Mouse (Mus musculus) adrenal gland, adult (tissue): ENCODE results near the gene Prkrip1.
"Not testable (repeated sequence)": the region's sequence is repeated elsewhere in the genome, so short reads cannot be mapped to it uniquely, and the experiment has no call there.

Source experiments
- DNase-seq, 2 experiments: peaks; one replicate each; pipeline ENCODE4 v3.0.0; 2022 to 2023; ENCODE audit warnings: low spot score in 1 of 2; ENCODE audit not compliant: inconsistent age in 2 of 2

Prkrip1 gene

GRCm38 (mm10) chr5:136212716-136213115 lies 14.0 kb upstream of the Prkrip1 start:
- DNase-seq, result peak in 1 of 2 experiments; percentile 77

GRCm38 (mm10) chr5:136211341-136212102 lies 12.8 kb upstream of the Prkrip1 start:
- DNase-seq, result not testable (repeated sequence)

GRCm38 (mm10) chr5:136210549-136210948 lies 11.8 kb upstream of the Prkrip1 start:
- no peak for DNase-seq

GRCm38 (mm10) chr5:136201832-136202231 lies 3.1 kb upstream of the Prkrip1 start:
- DNase-seq, result peak; percentile 60 to 92

- DNase-seq, result peak; percentile 20 to 67
Measured at GRCm38 (mm10) chr5:136199526-136199925, 763 bp upstream of the Prkrip1 start.

- no peak for DNase-seq
Measured at GRCm38 (mm10) chr5:136191870-136192269, 6.9 kb downstream of the Prkrip1 start.

- peak; percentile 41 to 70 for DNase-seq
Measured at GRCm38 (mm10) chr5:136186723-136187122, 12.0 kb downstream of the Prkrip1 start.

GRCm38 (mm10) chr5:136183766-136184165 lies 15.0 kb downstream of the Prkrip1 start:
- no peak for DNase-seq

GRCm38 (mm10) chr5:136182830-136183229 lies 15.9 kb downstream of the Prkrip1 start:
- no peak for DNase-seq

GRCm38 (mm10) chr5:136182049-136182448 lies 16.7 kb downstream of the Prkrip1 start:
- no peak for DNase-seq

- no peak for DNase-seq
Measured at GRCm38 (mm10) chr5:136181197-136181596, 17.6 kb downstream of the Prkrip1 start.

- no peak for DNase-seq
Measured at GRCm38 (mm10) chr5:136179594-136179993, 19.2 kb downstream of the Prkrip1 start.

GRCm38 (mm10) chr5:136173606-136174463 lies 24.9 kb downstream of the Prkrip1 start:
- DNase-seq, result no peak

GRCm38 (mm10) chr5:136172939-136173338 lies 25.8 kb downstream of the Prkrip1 start:
- DNase-seq, result no peak

- DNase-seq, result peak in 1 of 2 experiments; percentile 38
Measured at GRCm38 (mm10) chr5:136171363-136172341, 27.1 kb downstream of the Prkrip1 start.

GRCm38 (mm10) chr5:136170512-136171362 lies 28.0 kb downstream of the Prkrip1 start, which contains the start of gene Orai2:
Gene Orai2 (minus strand): TSS chr5:136170713.
- DNase-seq, result peak; percentile 74 to 89

- DNase-seq, result peak; percentile 21 to 65
Measured at GRCm38 (mm10) chr5:136169626-136170511, 28.9 kb downstream of the Prkrip1 start.

- no peak for DNase-seq
Measured at GRCm38 (mm10) chr5:136168071-136168470, 30.7 kb downstream of the Prkrip1 start.

GRCm38 (mm10) chr5:136167296-136167695 lies 31.5 kb downstream of the Prkrip1 start:
- no peak for DNase-seq
